Mouse (Mus musculus): Measurements from ENCODE around the gene Cep128.
"Not testable (repeated sequence)": the region's sequence is repeated elsewhere in the genome, so short reads cannot be mapped to it uniquely, and the experiment has no call there.

Gene Cep128

DNA sequence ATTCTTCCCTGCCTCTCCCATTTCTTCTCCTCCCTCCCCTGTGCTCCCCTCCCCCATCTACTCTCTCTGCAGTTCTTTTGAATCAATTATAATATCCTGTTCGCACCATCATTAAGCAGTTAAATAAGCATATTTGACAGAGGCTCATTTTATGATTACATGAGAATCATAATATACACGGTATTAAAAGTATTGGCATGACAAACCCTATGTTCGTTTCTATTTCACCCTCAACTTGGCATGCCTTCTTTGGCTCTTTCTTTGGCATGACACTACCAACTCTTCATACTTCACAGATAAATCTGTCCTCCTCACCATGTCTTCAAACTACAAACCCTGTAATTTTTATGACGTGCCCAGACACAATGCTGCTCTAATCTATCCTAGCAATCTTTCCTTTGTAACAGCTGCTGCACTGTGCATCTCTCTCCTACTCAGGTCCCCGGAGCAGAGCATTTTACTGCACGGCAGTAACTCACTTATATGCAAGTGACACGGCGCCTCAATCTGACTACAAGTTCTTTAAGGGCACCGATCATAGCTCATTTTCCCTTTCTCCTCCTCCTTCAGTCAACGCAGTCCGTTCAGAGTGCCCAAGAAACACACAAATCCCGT, 324.4 kb downstream of the Cep128 start:
- no peak for DNase-seq

DNA sequence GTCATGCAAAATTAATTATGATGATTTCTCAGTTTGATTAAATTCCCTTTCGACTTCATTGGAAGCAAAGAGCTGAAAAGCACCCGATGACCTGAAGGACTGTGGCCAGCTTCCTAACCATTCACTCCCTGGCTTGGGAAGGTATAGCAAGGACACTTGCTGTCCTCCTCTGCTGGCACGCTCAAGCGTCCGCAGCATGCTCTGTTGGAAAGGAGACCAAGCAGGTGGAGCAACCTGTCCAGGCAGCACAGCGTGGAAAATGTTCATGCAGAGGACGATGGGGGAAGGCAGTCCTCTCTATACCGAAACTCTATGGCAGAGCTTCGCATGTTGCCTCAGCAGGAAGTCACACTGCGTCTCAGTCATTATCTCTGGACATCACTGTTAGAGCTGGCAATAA, 327.3 kb downstream of the Cep128 start:
- no peak for DNase-seq

DNA sequence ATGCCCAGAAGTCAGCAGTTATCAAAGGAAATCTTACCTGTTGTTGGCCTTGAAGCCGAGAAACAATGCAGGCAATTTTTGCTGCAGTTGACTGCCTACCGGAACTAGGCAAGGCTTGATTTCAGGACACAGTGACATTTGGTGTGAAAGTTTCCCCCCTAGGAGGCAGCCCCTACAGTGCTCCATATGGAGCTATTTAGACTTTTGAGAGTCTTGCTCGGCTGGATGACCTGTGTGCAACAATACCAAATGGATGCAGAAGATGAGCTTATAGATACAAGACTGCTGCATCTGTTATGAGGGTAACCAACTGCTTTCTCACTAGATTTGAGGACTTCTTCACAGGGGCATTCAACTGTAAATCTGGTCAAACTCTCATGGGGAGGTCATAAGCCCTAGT, 331.9 kb downstream of the Cep128 start:
- no peak for DNase-seq

DNA sequence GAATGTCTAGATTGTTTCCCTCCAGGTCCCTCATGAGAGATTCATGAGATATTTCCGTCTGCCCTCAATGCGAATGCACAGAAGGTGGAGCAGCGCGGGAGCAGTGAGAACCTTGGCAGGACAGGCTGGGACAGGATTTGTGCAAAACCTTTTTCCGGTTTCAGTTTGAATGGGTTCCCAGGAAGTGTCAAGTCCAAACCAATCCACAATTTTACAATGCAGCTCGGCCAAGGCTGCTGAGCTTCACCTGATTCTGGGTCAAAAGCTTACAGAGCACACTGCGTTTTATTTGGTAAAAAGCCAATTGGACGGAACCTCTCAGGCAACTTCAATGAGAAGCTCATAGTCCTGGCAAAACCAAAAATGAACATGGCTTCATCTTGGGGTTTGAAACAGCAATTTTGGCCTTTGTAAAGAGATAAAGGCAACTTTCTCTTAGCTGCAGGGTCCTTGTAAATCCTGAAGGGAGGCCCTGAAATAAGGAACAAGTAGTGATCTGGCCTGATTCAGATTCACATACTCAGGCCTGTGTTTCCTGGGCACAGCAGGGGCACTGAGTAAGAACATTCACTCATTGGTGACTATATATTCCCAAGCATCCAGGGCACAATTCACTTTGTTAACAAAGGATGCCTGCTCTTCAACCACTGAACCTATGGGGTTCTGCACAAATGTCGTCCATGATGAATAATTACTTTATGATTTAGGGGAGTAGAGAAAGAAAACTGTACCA, 333.4 kb downstream of the Cep128 start:
- no peak for DNase-seq

DNA sequence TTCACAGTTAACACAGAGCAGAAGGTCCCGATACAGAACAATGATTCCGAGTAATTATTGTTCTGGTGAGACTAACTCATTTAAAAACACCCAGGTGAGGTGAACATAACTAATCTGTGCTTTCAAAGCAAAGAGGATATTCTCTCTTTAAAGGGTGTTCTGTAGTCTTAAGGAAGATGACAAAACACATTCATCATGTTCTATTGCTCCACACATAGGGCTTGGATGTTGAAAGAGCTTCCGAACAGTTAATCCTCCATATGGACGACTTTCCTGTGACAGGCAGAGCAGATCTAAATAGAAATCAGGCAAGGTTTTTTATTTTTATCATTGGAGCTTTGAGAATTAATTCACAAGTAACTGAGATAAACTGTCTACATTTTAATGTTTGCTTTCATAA, 342.8 kb downstream of the Cep128 start:
- no peak for DNase-seq

DNA sequence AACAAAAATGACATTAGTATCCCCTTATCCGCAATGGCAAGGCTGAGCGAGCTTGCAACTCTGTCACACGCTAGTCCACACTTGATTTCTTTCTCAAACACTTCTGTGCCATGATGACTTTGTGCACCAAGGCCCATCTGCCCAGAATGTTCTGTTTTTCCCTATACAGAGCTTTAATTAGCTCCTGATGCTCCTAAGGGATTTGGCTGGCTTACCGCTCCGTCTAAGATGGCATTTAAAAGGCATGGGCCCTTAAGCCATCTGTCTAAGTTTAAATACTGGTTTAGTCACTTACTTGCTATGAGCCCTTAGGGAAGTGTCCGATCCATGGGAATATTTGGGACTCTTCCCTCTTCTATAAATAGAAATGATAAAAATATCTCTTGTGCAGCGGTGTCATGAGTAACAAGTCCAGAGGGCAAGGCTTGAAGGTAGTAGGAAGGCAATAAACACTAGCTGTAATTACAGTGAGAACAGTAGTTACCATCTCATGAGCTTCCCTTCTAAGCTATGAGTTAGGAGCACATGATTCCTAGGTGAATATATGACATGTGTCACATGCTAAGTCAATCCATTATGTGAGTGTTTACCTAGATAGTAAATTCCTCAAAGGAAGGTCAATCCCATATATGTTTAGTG, 343.8 kb downstream of the Cep128 start:
- no peak for DNase-seq

DNA sequence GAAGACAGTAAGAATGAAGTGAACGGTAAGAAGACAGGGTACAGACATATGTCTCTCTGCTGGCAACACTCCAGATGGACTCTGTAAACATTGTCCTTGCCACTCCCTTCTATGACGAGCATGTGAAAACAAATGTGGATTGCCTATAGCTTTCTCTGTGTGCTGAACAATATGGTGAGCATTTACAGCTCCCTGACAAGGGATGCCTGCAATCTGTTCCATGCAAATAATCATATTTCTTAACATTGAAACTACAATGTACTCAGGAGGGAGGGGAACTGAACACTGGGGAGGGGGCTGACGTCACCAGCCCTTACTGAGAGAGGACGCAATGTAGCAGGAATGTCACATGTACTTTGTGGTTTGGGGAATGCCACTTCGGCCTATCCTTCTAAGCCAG, 355.1 kb downstream of the Cep128 start:
- DNase-seq = no peak

DNA sequence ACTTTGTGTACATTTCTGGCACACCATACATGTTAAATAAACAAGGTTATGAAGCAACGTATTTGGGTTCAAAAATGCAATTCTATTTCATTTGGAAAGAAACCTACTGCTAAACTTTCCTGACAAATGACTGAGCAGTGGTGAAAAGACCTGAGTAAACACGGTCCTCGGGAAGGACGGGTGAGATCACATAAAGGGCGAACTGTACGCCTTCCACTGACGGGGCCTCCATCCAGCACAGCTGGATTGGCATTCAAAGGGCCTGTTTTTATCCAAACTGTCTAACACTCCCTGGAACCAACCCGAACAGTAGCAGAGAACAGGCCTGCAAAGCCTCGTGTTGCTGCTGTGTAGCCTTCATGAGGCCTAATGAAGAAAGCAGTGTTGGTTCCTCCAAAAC, 356.5 kb downstream of the Cep128 start:
- DNase-seq = no peak

DNA sequence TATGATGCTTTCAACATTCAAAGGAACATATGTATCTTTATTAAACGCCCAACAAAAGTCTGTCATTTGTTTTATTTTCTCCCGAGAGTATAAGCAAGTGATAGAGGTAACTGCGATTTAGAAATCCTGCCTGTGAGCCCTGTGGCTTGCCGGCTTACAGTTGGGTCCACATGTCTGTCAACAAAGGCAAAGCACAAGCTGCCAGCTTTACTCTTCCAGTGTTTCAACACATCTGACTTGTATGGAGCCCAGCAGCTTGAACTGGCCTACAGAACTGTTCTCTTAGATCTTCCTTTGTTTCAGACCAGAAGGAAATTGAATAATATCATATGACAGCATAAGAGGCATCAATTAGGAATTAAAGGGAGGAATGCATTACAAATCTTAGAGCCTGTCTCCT, 357.1 kb downstream of the Cep128 start:
- DNase-seq = no peak

DNA sequence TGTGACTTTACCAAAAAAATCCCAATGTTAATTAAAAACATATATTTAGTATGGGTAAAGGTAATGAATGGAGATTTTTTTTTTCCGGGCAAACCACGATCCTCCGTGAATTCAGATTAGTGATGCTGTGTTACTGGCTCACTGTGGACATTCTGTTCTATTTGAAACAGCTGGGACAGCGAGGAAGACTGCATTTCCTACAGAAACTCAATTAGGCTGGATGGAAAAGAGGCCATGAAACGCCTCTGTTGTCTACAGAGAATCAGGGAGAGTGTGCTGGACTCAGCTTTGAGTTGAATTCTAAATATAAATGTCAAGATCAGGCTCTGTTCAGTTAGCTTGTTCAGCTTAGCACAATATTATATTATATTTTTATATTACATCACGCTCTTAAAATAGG, 369.1 kb downstream of the Cep128 start:
- no peak for DNase-seq

DNA sequence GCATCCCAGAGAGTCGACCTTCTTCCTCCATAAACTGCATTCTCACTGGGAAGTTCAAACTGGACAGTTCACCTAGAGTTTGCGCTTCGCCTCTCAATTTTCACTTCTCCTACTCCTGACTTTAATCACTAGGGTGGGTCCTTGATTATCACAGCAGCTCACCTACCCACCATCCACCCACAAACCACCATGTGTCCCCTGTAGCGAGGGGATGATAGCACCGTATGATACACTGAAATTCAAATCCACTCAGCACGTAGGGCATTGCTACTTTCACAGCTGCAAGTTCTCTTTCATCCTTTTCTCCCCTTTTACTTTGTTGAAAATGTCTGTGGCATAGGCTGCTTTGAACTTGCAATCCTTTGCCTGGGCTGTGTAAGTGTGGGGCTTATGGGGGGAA, 371.2 kb downstream of the Cep128 start:
- no peak for DNase-seq

DNA sequence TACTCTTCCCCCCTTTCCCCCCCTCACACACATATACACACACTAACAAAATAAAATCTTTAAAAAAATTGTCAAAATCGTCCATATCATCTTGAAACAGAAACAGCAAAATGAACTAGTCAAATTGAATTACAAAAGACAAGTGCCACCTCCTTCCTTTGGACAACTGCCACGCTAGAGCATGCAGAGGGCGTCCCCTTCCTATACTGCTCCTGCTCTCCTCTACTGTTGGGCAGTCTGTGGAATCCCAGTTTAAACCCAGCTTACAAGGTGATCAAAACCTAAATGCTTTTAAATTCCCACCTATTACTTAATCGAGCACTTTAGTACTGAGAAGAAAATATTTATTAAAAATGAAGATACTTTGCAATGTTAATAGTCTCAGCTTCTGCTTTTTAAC, 372.0 kb downstream of the Cep128 start:
- no peak for DNase-seq

DNA sequence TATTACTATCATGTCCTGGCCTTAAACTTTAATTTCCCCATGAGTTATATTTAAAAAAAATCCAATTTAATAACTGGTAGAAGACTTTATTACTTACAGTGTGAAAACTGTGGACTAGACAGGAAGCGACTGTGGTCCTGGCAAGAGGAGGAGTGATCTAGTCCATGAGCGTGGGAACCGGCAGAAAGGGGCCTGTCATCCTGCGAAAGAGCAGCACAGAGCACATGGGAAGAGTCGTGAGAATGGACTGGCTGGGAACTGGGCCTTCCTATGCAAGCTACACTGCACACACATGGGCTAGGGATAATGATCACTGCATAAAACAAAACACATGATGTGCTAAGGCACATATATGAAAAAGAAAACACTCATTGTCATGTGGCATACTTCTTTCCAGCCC, 375.5 kb downstream of the Cep128 start:
- DNase-seq = no peak

DNA sequence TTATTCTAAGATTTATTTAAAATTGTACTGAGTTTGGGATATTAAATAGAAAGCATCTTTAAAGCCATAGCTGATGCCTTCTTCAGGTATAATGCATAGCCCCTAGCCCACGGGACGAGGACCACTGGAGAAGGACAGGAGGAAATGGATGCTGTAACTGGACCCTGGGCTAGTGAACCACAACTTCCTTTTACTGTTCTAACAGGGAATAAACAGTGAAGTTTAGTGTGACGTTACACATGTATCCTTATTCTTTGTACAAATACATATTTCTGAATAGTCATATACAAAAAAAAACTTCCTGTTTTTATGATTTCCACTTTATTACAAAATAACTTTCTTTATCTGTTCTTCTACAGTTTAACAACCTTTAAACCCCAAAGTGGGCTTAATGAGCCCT, 376.0 kb downstream of the Cep128 start:
- DNase-seq = no peak

DNA sequence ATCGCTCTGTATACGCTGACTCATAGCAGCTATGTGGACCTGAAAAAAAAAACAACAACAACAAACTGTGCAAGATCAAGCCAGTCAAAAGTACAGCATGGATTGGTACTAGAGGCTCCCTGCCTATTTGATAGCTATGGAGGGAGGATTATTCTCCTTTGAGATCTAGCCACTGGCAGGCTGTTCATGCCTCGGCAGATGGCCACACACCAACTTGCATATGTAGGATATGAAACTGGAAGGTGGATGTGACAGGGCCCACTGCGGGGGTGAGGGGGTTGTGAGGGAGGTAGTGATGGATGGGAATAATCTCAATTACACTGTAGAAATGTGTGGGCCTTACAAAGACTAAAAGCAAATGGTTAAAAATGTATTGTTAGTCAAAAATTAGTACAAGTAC, 386.7 kb downstream of the Cep128 start:
- DNase-seq = no peak

DNA sequence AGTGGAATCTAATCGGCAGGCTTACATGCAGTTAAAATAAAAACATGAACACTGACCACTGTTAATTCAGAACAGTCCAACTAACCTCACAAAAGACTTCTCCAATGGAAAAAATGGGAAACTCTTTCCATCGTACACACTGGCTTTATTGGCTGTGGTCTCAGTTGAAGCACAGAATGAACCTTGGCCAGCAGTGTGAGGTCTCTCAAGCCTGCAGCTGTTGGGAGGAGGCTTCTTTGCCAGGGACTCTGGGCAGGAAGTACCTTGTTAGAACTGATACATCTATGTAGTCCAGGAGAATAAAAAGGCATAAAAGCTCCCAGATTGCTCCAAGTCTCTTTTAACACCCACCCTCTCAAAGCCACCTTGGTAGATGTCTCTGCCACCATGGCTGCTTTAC, 390.9 kb downstream of the Cep128 start:
- no peak for DNase-seq

DNA sequence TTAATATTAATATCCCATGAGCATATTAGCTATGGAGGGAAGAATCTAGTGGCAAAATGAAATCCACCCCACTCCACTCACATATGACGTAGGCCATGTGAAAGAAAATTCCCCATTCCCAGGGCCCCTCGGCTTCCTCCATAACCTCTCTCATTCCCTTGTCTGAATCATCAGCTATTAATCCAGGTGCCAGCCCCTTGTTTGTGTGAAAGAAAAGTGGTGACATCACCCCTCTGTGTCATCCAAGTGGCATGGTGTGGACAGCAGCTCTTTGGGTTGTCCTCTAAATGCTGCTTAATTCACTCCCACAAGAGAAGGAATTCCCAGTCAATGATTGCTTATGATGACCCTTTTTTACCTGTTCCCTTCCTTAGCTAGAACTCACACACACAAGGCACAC, 396.4 kb downstream of the Cep128 start:
- no peak for DNase-seq

DNA sequence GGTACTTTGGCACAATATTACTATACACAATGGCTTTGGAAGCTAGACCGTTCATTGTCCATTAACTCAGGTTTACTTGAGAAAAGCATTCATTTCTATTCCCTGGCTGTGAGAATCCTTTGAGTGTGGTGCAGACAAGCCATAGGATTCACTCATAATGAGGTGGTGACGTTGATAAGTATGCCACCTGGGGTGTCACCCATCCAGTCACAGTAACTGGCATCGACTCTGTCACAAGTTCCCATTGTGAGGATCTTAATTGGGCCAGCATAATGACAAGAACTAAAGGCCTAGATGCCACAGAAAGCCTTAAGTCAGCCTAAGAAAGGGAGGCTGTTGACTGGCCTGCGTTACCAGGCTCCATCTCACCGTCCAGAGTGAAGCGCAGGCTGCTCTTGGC, 396.9 kb downstream of the Cep128 start:
- no peak for DNase-seq

DNA sequence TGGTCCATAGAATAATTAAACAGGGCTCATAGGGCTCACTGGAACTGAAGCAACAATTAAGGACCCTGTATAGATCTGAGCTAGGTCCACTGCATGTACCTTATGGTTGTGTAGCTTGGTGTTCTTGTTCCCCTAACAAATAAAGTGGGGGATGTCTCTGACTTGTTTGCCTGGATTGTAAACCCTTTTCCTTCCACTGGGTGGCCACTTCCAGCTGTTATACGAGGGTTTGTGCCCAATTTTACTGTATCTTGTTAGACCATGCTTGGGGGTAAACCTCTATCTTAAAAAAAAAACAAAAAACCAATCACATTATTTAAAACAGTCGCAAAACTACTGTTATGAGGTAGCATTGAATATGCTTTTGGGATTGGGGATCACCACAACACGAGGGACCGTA, 402.2 kb downstream of the Cep128 start:
- DNase-seq = no peak

DNA sequence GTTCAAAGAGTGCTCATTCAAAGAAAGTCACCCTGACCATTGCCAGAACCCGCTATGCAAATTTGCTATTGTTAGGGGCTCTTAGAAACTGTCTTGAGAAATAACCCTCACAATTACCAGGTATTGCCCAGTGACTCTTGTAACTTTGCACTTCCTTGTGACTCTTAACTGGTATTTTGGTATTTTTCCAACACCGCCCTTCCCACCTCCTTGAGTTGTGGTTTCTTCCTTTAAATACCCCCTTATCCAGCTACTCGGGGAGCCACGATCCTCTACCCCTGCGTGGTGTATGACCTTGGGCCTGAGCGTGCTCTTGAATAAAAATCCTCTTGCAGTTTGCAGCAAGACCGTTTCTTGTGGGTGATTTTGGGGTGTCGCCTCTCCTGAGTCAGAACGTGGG, 407.8 kb downstream of the Cep128 start:
- not testable (repeated sequence) for DNase-seq

DNA sequence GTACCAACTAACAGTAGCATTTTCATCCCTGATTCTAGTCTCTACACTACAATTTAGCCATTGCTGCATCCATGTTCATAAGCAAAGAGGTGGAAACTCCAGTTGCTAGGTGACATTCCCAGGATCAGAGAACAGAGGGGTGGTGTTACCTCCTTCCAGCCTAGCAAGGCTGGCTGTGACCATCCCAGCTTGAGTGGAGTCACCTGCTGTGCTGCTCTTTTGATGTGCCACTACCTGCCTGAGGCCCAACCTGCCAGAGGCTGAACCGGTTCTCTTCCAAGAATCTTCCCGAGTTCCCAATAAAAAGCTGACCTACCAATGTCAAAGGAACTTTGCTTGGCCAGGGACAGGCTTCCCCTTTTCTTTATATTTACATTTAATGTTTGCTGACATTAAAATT, 408.8 kb downstream of the Cep128 start:
- DNase-seq = no peak

DNA sequence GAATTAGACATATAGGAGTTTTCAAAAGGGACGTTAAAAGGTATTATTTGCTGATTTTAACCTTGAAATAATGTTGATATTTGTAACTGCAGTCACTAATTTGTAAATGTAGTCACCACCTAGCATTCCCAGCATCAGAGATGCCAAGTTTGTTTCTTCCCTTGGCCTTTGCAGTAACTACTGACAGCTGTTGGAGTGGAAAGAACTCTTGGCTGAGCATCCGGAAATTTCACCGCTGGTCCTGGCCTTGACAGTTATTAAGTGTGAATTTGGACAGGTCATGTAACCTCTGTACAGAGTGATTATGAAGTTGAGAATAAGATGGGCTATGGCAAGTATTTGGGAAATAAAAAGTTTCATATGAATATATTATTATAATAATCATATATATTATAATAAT, 413.1 kb downstream of the Cep128 start:
- DNase-seq = no peak

DNA sequence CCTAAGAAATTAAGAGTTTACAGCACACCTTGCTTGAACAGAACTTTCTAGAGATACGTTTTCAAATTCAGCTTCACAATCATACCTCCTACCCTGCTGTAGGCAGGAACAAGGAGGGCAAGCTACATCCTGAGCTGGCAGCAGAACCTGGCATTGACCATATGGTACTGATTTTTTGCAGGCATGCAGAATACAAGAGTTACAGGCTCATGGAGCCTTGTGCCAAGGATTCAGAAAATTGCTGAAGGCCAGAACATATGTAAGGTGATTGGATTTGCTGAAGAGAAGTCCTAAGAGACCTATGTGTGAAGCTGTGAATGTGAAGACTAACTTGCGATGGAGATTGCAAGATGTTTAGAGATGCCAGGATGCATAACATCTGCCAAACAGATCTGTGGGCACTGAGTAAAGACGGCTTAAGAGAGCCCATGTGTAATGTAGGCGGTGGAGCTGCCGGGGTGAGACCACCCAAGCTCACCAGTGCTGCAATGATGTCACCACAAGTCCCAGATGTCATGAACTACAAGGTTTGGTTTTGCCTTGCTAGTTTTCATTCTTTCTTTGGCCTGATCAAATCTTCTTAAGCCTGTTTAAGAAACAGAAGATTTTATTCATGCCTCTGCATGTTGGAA, 422.7 kb downstream of the Cep128 start:
- no peak for DNase-seq

Data from kidney, adult 11 months (tissue).